ENCODE assay signal across 8 mouse cellular contexts in the genomic region with DNA sequence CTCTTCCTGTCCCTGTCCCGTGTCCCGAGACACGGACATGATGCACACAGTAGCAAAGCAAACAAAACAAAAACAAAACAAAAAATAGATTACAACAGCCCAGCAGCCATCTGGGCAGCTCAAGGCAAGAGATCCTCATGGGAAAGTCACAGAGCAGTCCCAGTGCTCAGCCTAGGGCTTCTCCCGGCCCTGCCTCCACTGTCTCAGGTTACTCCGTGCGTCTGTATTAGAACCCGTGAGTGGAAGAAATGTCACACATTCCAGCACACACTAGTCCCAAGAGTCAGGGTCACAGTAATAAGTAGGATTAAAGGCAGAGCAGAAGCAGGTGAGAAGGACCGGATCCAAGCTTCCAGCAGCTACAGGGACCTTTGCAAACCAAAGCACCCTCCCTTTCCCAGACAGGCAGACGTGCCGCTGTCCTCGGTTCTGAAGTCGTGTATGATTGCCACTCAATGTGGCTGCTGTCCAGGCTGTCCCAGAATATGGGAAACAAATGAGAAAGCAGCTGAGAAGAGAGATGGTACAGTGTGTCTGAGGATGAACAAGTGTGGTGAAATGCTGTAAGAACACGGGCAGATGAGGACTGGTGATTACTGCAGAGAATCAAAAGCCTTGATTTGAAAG.
DNase-seq lines count a peak whose midpoint lies in the region; ATAC-seq lines count a peak whose summit lies in the region.

No protein-coding gene starts in this region.

- peaks cover 18% of the 10 kb centered on the region for H3K4me1 ChIP-seq in hindbrain, embryonic 10.5 days (replicated peaks)
- H3K4me1 ChIP-seq in hindbrain, embryonic 13.5 days (replicated peaks): peaks cover 23% of the 10 kb centered on the region
- peaks cover 5% of the 10 kb centered on the region; the same call in 1 of the 2 replicates for H3K4me1 ChIP-seq in limb, embryonic 13.5 days

- intact Hi-C loops in left cerebral cortex, postnatal 36 days (cut with DNase I): loop anchor here (5.0 kb wide), 1 partner anchor 127 kb away; no protein-coding TSS in a partner anchor

- peak; percentile 59 for DNase-seq in hindbrain, embryonic 10.5 days (ENCODE audit: low spot score)
- DNase-seq in Muller cell, postnatal 12 days (ENCODE audit: inconsistent ontology term): peak; percentile 49
- DNase-seq in embryo, embryonic 11 days: peak; percentile 81
- no peak for DNase-seq in left cerebral cortex, postnatal 36 days (ENCODE audit: low spot score in 2 of 2)
- no peak for DNase-seq in cerebellum, postnatal 25 days
- DNase-seq in thymus, postnatal 36 days: no peak

- no peak overlapping the region for H3K4me3 ChIP-seq in hindbrain, embryonic 10.5 days
- H3K4me3 ChIP-seq in hindbrain, embryonic 13.5 days: no peak overlapping the region
- no peak overlapping the region for H3K4me3 ChIP-seq in limb, embryonic 13.5 days

- H3K27me3 ChIP-seq in hindbrain, embryonic 10.5 days (ENCODE audit: insufficient read depth, poor library complexity, severe bottlenecking): no peaks in the 10 kb centered on the region
- H3K27me3 ChIP-seq in hindbrain, embryonic 13.5 days: no peaks in the 10 kb centered on the region
- H3K27me3 ChIP-seq in limb, embryonic 13.5 days: no peaks in the 10 kb centered on the region

- ATAC-seq in hindbrain, embryonic 13.5 days (ENCODE audit: low FRiP score): no peak
- peak; percentile 32 for ATAC-seq in limb, embryonic 13.5 days (ENCODE audit: low FRiP score, low read depth)

- H3K4me2 ChIP-seq in hindbrain, embryonic 13.5 days: no peak overlapping the region
- no peak overlapping the region for H3K4me2 ChIP-seq in limb, embryonic 13.5 days (replicated peaks)

- no peak overlapping the region for H3K9ac ChIP-seq in hindbrain, embryonic 13.5 days
- no peak overlapping the region for H3K9ac ChIP-seq in limb, embryonic 13.5 days

- H3K36me3 ChIP-seq in hindbrain, embryonic 10.5 days: no peaks in the 10 kb centered on the region
- no peaks in the 10 kb centered on the region for H3K36me3 ChIP-seq in hindbrain, embryonic 13.5 days
- H3K36me3 ChIP-seq in limb, embryonic 13.5 days: no peaks in the 10 kb centered on the region

- WGBS in hindbrain, embryonic 10.5 days: 50% methylated on average over 13 of the region's 13 CpGs
- WGBS in hindbrain, embryonic 13.5 days: 55% methylated on average over 13 of the region's 13 CpGs
- WGBS in limb, embryonic 13.5 days: 36% methylated on average over 13 of the region's 13 CpGs

- no peak overlapping the region for H3K27ac ChIP-seq in hindbrain, embryonic 10.5 days
- H3K27ac ChIP-seq in hindbrain, embryonic 13.5 days: no peak overlapping the region
- no peak overlapping the region for H3K27ac ChIP-seq in limb, embryonic 13.5 days

- H3K9me3 ChIP-seq in hindbrain, embryonic 10.5 days: no peaks in the 10 kb centered on the region
- no peaks in the 10 kb centered on the region for H3K9me3 ChIP-seq in hindbrain, embryonic 13.5 days
- no peaks in the 10 kb centered on the region for H3K9me3 ChIP-seq in limb, embryonic 13.5 days

Comparison
In these comparisons a context has a peak if more than half of its experiments do, and no peak if none do; other contexts are left out.
1. DNase-seq: peak in hindbrain, embryonic 10.5 days (single experiment), Muller cell, postnatal 12 days (single experiment) and embryo, embryonic 11 days (single experiment); none in left cerebral cortex, postnatal 36 days (0 of 2), cerebellum, postnatal 25 days (0 of 2) and thymus, postnatal 36 days (0 of 2).